Mouse (Mus musculus) embryonic facial prominence, embryonic 14.5 days (tissue): ENCODE measurements around the gene Fancd2. TPM values are rescaled to one million over a fixed set of nuclear protein-coding genes. Genes with fewer than 3 reads are reported as not detected.

Experiments
- ATAC-seq: fragments of 200-750 bp; cut with Nextera tagmentation; 2 replicates; pipeline ENCODE4 v1.8.0; 2017; ENCODE audit warnings: low read depth, moderate number of reproducible peaks, moderate TSS enrichment
- DNase-seq: peaks from one replicate; pipeline ENCODE4 v3.0.0-alpha.2; 2015; ENCODE audit warnings: low spot score
- H3K27ac ChIP-seq: fragments of 300-500 bp; sonication (generic); replicated peaks from 2 replicates; pipeline ENCODE4 v1.5.1; 2014; ENCODE audit warnings: low read depth, mild to moderate bottlenecking, low read length, moderate library complexity
- H3K27me3 ChIP-seq: fragments of 300-500 bp; sonication (generic); replicated peaks from 2 replicates; pipeline ENCODE4 v1.6.1; 2014; ENCODE audit warnings: low read length; ENCODE audit not compliant: control insufficient read depth, insufficient read depth
- H3K36me3 ChIP-seq: fragments of 300-500 bp; sonication (generic); 2 replicates; pipeline ENCODE4 v1.6.1; 2014; ENCODE audit warnings: low read length, mixed read lengths; ENCODE audit not compliant: control insufficient read depth, insufficient read depth
- H3K4me1 ChIP-seq: fragments of 300-500 bp; sonication (generic); 2 replicates; pipeline ENCODE4 v1.6.1; 2014; ENCODE audit warnings: antibody characterized with exemption, low read length; ENCODE audit not compliant: control insufficient read depth, insufficient read depth
- H3K4me2 ChIP-seq: fragments of 300-500 bp; sonication (generic); 2 replicates; pipeline ENCODE4 v1.6.1; 2014; ENCODE audit warnings: low read depth, mild to moderate bottlenecking, low read length, moderate library complexity, mixed read lengths
- H3K4me3 ChIP-seq: fragments of 300-500 bp; sonication (generic); 2 replicates; pipeline ENCODE4 v1.5.1; 2014; ENCODE audit warnings: low read depth, mild to moderate bottlenecking, low read length
- H3K9ac ChIP-seq: fragments of 300-500 bp; sonication (generic); 2 replicates; pipeline ENCODE4 v1.6.1; 2014; ENCODE audit warnings: low read depth, mild to moderate bottlenecking, low read length, moderate library complexity, mixed read lengths
- H3K9me3 ChIP-seq: fragments of 300-500 bp; sonication (generic); 2 replicates; pipeline ENCODE4 v1.6.1; 2016; ENCODE audit warnings: low read length; ENCODE audit not compliant: control insufficient read depth
- WGBS: fragments of 180-500 bp; shearing (Covaris S2); extraction: QIAGEN DNeasy Blood & Tissue Kit; methylation state at CpG from one replicate; pipeline ENCODE4 v1.1.7; 2014; 5-methylcytosine and 5-hydroxymethylcytosine counted together
- polyA plus RNA-seq: library from polyadenylated mRNA; unstranded; fragments of >200 nt; fragmentation: Nextera tagmentation; extraction: Ambion mirVana; gene quantifications from 2 replicates; pipeline ENCODE4 v1.2.1, GENCODE M21; 2014

The Fancd2 gene
- polyA plus RNA-seq, 1 experiment from 2014 or later = 7.5 TPM

- no peak for DNase-seq
- WGBS = 91% methylated on average over 8 of the region's 12 CpGs
- H3K4me3 ChIP-seq = no peak overlapping the region
- H3K4me1 ChIP-seq = no peaks in the 10 kb centered on the region
- ATAC-seq = no peak
- H3K9ac ChIP-seq = no peak overlapping the region
- H3K27me3 ChIP-seq = no peaks in the 10 kb centered on the region
- H3K36me3 ChIP-seq = no peaks in the 10 kb centered on the region
- H3K4me2 ChIP-seq = no peak overlapping the region
- H3K9me3 ChIP-seq = no peaks in the 10 kb centered on the region
- H3K27ac ChIP-seq = no peak overlapping the region
Observed at GRCm38 (mm10) chr6:113543906-113544481, 12.5 kb downstream of the Fancd2 start.

- WGBS = 84% methylated on average over 6 of the region's 6 CpGs
- Histone ChIP-seq H3K27ac (no peak overlapping the region), H3K4me2 (no peak overlapping the region), H3K9me3 (no peaks in the 10 kb centered on the region), H3K36me3 (peaks cover 17% of the 10 kb centered on the region; the same call in 1 of the 2 replicates), H3K4me1 (no peaks in the 10 kb centered on the region), H3K27me3 (no peaks in the 10 kb centered on the region), H3K4me3 (no peak overlapping the region), H3K9ac (no peak overlapping the region)
- no peak for DNase-seq
- ATAC-seq = no peak
Observed at GRCm38 (mm10) chr6:113559736-113560135, 28.3 kb downstream of the Fancd2 start.

GRCm38 (mm10) chr6:113564557-113564956 lies 33.1 kb downstream of the Fancd2 start:
- peak; percentile 7 for DNase-seq
- Histone ChIP-seq H3K4me2 (no peak overlapping the region), H3K4me3 (no peak overlapping the region), H3K36me3 (peaks cover 12% of the 10 kb centered on the region; the same call in 1 of the 2 replicates), H3K27ac (no peak overlapping the region), H3K9me3 (no peaks in the 10 kb centered on the region), H3K4me1 (no peaks in the 10 kb centered on the region), H3K9ac (no peak overlapping the region), H3K27me3 (no peaks in the 10 kb centered on the region)
- WGBS = 69% methylated on average over 1 of the region's 1 CpGs
- ATAC-seq = no peak

- Histone ChIP-seq H3K4me1 (no peaks in the 10 kb centered on the region), H3K4me3 (no peak overlapping the region), H3K9ac (no peak overlapping the region), H3K9me3 (no peaks in the 10 kb centered on the region), H3K27ac (no peak overlapping the region), H3K27me3 (no peaks in the 10 kb centered on the region), H3K36me3 (0 out of 2 replicates have a peak, but pooled peaks cover 3% of the 10 kb centered on the region), H3K4me2 (no peak overlapping the region)
- DNase-seq (no peak), ATAC-seq (no peak)
- WGBS = 98% methylated on average over 6 of the region's 6 CpGs
Observed at GRCm38 (mm10) chr6:113576044-113576443, 44.6 kb downstream of the Fancd2 start.

GRCm38 (mm10) chr6:113579306-113579705 lies 47.8 kb downstream of the Fancd2 start:
- DNase-seq (no peak), ATAC-seq (no peak)
- no peak overlapping the region for H3K4me2 ChIP-seq
- H3K9ac ChIP-seq = no peak overlapping the region
- 0 out of 2 replicates have a peak, but pooled peaks cover 12% of the 10 kb centered on the region for H3K36me3 ChIP-seq
- WGBS = 94% methylated on average over 3 of the region's 3 CpGs
- H3K4me3 ChIP-seq = no peak overlapping the region
- H3K9me3 ChIP-seq = no peaks in the 10 kb centered on the region
- no peak overlapping the region for H3K27ac ChIP-seq
- H3K4me1 ChIP-seq = no peaks in the 10 kb centered on the region
- no peaks in the 10 kb centered on the region for H3K27me3 ChIP-seq

- ATAC-seq = no peak
- Histone ChIP-seq H3K27me3 (no peaks in the 10 kb centered on the region), H3K9me3 (no peaks in the 10 kb centered on the region), H3K27ac (no peak overlapping the region), H3K4me2 (no peak overlapping the region), H3K4me1 (no peaks in the 10 kb centered on the region), H3K4me3 (no peak overlapping the region), H3K9ac (no peak overlapping the region), H3K36me3 (0 out of 2 replicates have a peak, but pooled peaks cover 17% of the 10 kb centered on the region)
- no peak for DNase-seq
- 91% methylated on average over 4 of the region's 4 CpGs for WGBS
Observed at GRCm38 (mm10) chr6:113583023-113583422, 51.5 kb downstream of the Fancd2 start.

- WGBS = 90% methylated on average over 5 of the region's 5 CpGs
- no peak for DNase-seq
- H3K36me3 ChIP-seq = 0 out of 2 replicates have a peak, but pooled peaks cover 17% of the 10 kb centered on the region
- no peaks in the 10 kb centered on the region for H3K9me3 ChIP-seq
- no peak overlapping the region for H3K4me2 ChIP-seq
- H3K9ac ChIP-seq = no peak overlapping the region
- no peaks in the 10 kb centered on the region for H3K27me3 ChIP-seq
- H3K27ac ChIP-seq = no peak overlapping the region
- ATAC-seq = no peak
- H3K4me1 ChIP-seq = no peaks in the 10 kb centered on the region
- no peak overlapping the region for H3K4me3 ChIP-seq
Observed at GRCm38 (mm10) chr6:113585065-113585464, 53.6 kb downstream of the Fancd2 start.

GRCm38 (mm10) chr6:113586466-113587183 lies 55.1 kb downstream of the Fancd2 start:
- Histone ChIP-seq H3K27me3 (no peaks in the 10 kb centered on the region), H3K4me2 (no peak overlapping the region), H3K4me3 (no peak overlapping the region), H3K27ac (no peak overlapping the region), H3K9ac (no peak overlapping the region), H3K9me3 (no peaks in the 10 kb centered on the region), H3K36me3 (0 out of 2 replicates have a peak, but pooled peaks cover 13% of the 10 kb centered on the region), H3K4me1 (no peaks in the 10 kb centered on the region)
- ATAC-seq (no peak), DNase-seq (no peak)
- 73% methylated on average over 5 of the region's 5 CpGs for WGBS

- no peak overlapping the region for H3K4me2 ChIP-seq
- WGBS = 89% methylated on average over 2 of the region's 2 CpGs
- DNase-seq (peak; percentile 13), ATAC-seq (no peak)
- no peaks in the 10 kb centered on the region for H3K4me1 ChIP-seq
- no peak overlapping the region for H3K9ac ChIP-seq
- no peak overlapping the region for H3K27ac ChIP-seq
- no peak overlapping the region for H3K4me3 ChIP-seq
- H3K27me3 ChIP-seq = no peaks in the 10 kb centered on the region
- H3K36me3 ChIP-seq = no peaks in the 10 kb centered on the region
- H3K9me3 ChIP-seq = no peaks in the 10 kb centered on the region
Observed at GRCm38 (mm10) chr6:113592637-113593036, 61.2 kb downstream of the Fancd2 start.
